Mouse (Mus musculus) lung, embryonic 16.5 days (tissue): Measurements from ENCODE around the gene Cfap43. TPM values are rescaled to one million over a fixed set of nuclear protein-coding genes. Genes with fewer than 3 reads are reported as not detected.

ENCODE experiments used
- ATAC-seq: fragments of 200-750 bp; cut with Nextera tagmentation; 2 replicates; pipeline ENCODE4 v1.8.0; 2017; ENCODE audit warnings: low read depth, mild to moderate bottlenecking, moderate library complexity
- H3K27ac ChIP-seq: fragments of 300-500 bp; sonication (generic); 2 replicates; pipeline ENCODE4 v1.5.1; 2014; ENCODE audit warnings: mild to moderate bottlenecking, control low read depth, low read length
- H3K27me3 ChIP-seq: fragments of 300-500 bp; sonication (generic); 2 replicates; pipeline ENCODE4 v1.6.1; 2014; ENCODE audit warnings: low read depth, low read length, mixed read lengths; ENCODE audit not compliant: control insufficient read depth, insufficient read depth
- H3K36me3 ChIP-seq: fragments of 300-500 bp; sonication (generic); 2 replicates; pipeline ENCODE4 v1.6.1; 2014; ENCODE audit warnings: low read length; ENCODE audit not compliant: control insufficient read depth, insufficient read depth
- H3K4me1 ChIP-seq: fragments of 300-500 bp; sonication (generic); replicated peaks from 2 replicates; pipeline ENCODE4 v1.6.1; 2014; ENCODE audit warnings: low read length, mixed read lengths; ENCODE audit not compliant: control insufficient read depth, insufficient read depth
- H3K4me2 ChIP-seq: fragments of 300-500 bp; sonication (generic); 2 replicates; pipeline ENCODE4 v1.6.1; 2014; ENCODE audit warnings: low read depth, low read length, control low read depth
- H3K4me3 ChIP-seq: fragments of 300-500 bp; sonication (generic); 2 replicates; pipeline ENCODE4 v1.5.1; 2014; ENCODE audit warnings: mild to moderate bottlenecking, low read length, control low read depth
- H3K9ac ChIP-seq: fragments of 300-500 bp; sonication (generic); 2 replicates; pipeline ENCODE4 v1.6.1; 2014; ENCODE audit warnings: low read length, control low read depth
- H3K9me3 ChIP-seq: fragments of 300-500 bp; sonication (generic); 2 replicates; pipeline ENCODE4 v1.6.1; 2016; ENCODE audit warnings: low read length; ENCODE audit not compliant: control insufficient read depth
- WGBS: fragments of 180-500 bp; shearing (Covaris S2); extraction: QIAGEN DNeasy Blood & Tissue Kit; methylation state at CpG from one replicate; pipeline ENCODE4 v1.1.7; 2014; 5-methylcytosine and 5-hydroxymethylcytosine counted together
- polyA plus RNA-seq: library from polyadenylated mRNA; unstranded; fragments of >200 nt; fragmentation: Nextera tagmentation; extraction: Ambion mirVana; gene quantifications from 2 replicates; pipeline ENCODE4 v1.2.1, GENCODE M21; 2015

Gene Cfap43
- polyA plus RNA-seq, 1 experiment from 2014 or later, result 1.7 TPM

DNA sequence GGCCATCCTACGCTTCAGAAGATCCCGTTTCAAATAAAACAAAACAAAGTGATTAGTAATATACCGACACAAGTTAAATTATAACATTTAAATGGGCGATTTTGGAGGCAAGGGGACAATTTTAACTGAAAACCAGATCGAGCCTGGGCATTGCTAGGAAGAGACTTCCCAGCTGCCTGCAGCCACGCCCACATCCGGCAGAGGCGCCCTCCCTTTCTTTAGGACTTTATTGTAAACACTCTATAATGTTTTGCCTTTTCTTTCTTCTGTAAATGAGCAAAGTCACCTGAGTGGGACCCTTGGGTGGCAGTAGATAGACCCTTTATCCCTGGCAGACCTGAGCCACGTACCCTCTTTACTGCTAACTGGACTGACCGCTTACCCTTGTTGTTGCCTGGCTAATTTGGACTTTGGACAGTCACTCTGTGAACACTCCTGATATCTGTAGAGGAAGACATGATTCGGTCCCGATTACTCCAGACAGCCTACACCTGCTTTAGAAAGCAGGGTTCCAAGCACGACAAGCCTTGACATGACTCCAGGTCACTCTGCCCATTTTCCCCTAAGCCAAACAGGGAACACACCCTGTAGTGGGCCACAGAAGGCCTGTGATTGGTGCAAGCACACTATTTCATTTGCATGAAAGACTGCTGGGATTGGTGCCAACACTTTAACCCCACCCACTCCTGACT lies 213.9 kb downstream of the Cfap43 start:
- ATAC-seq, result no peak
- Histone ChIP-seq H3K27me3 (no peaks in the 10 kb centered on the region), H3K36me3 (no peaks in the 10 kb centered on the region), H3K27ac (no peak overlapping the region), H3K9me3 (no peaks in the 10 kb centered on the region), H3K4me2 (no peak overlapping the region), H3K4me1 (no peaks in the 10 kb centered on the region), H3K4me3 (no peak overlapping the region), H3K9ac (no peak overlapping the region)
- WGBS, result 64% methylated on average over 13 of the region's 13 CpGs

DNA sequence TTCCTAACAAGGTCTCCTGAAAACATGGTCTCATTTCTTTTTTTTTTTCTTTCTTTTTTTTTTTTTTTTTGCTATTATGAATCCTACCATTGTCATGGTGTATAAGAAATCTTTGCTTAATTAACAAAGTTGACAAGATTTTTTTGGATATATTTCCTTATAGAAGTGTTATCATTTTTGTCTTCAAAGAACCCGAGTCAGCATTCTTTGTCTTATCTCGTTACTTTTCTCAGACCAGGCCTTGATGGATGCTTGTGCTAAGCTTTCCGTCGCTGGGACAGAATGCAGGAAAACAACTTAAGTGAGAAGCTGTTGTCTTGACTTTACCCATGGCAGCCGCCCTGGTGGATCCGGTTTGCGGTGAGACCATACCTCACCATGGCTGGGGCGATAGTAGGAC lies 218.6 kb downstream of the Cfap43 start:
- WGBS, result 74% methylated on average over 8 of the region's 8 CpGs
- H3K9ac ChIP-seq, result no peak overlapping the region
- no peaks in the 10 kb centered on the region for H3K27me3 ChIP-seq
- ATAC-seq, result no peak
- H3K4me3 ChIP-seq, result no peak overlapping the region
- no peaks in the 10 kb centered on the region for H3K36me3 ChIP-seq
- H3K4me1 ChIP-seq, result no peaks in the 10 kb centered on the region
- no peaks in the 10 kb centered on the region for H3K9me3 ChIP-seq
- no peak overlapping the region for H3K4me2 ChIP-seq
- no peak overlapping the region for H3K27ac ChIP-seq

DNA sequence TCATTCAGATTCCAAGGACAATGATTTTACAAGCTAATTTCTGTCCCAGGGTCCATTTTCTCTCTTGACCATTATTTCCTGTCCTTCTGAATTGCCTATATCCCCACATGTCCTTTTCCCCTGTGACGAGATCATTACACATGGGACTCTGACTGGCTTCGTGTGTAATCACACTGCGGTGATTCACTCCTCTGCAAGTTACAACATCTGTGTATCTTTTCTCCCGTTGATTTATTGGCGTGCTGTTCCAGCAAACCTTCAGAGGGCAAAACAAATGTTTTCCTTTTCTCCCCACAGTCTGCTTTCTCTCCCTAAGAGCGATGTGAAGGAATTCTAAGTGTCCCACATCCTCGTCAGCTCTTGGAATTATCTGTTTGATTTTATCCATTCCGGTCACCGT lies 219.3 kb downstream of the Cfap43 start:
- Histone ChIP-seq H3K36me3 (no peaks in the 10 kb centered on the region), H3K9me3 (no peaks in the 10 kb centered on the region), H3K27ac (no peak overlapping the region), H3K4me1 (no peaks in the 10 kb centered on the region), H3K27me3 (no peaks in the 10 kb centered on the region), H3K9ac (no peak overlapping the region), H3K4me3 (no peak overlapping the region), H3K4me2 (no peak overlapping the region)
- WGBS, result 30% methylated on average over 9 of the region's 9 CpGs
- no peak for ATAC-seq

DNA sequence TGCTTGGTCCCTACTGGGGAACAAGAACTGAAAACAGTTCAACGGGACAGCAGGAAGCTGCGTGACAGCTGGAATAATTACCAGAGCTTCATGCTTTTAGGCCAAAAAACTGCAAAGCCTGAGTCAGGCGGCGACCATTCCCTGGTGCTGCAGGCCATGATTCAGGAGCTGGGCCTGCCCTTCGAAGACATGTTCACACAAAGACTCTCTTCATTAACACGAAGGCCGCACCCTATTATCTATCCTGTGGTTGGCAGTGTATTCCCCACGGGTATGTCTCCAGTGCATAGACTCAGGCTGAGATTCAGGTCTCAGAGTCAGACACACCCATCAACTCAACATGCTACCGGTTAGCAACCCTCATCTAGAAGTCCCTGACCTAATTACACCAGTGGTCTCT lies 220.8 kb downstream of the Cfap43 start:
- WGBS, result 77% methylated on average over 9 of the region's 9 CpGs

DNA sequence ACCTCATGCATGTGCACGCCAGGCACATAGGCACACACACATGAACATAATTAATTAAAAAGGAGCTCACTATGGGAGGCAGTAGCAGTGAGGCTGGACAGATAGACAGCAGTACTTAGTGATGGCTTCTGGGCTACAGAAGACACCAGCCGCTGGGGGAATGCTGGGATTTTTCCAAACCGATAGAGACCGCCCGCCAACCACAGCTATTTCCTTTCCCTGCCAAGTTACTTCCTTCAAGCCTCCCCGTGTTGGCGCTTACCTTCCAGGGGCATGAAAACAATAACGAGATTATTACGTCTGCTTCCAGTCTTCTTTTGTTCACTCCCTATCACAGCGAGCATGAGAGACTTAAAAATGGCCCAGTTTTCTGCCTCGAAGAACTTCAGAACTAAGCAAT lies 222.0 kb downstream of the Cfap43 start:
- Histone ChIP-seq H3K9ac (no peak overlapping the region), H3K27me3 (no peaks in the 10 kb centered on the region), H3K9me3 (no peaks in the 10 kb centered on the region), H3K4me2 (no peak overlapping the region), H3K4me1 (no peaks in the 10 kb centered on the region), H3K27ac (no peak overlapping the region), H3K36me3 (no peaks in the 10 kb centered on the region), H3K4me3 (no peak overlapping the region)
- WGBS, result 91% methylated on average over 11 of the region's 11 CpGs
- no peak for ATAC-seq

More for the DNA sequence above, 220.8 kb downstream of the Cfap43 start:
- Histone ChIP-seq H3K27me3 (no peaks in the 10 kb centered on the region), H3K4me3 (no peak overlapping the region), H3K9me3 (no peaks in the 10 kb centered on the region), H3K4me1 (no peaks in the 10 kb centered on the region), H3K36me3 (no peaks in the 10 kb centered on the region), H3K9ac (no peak overlapping the region), H3K27ac (no peak overlapping the region), H3K4me2 (no peak overlapping the region)
- no peak for ATAC-seq

DNA sequence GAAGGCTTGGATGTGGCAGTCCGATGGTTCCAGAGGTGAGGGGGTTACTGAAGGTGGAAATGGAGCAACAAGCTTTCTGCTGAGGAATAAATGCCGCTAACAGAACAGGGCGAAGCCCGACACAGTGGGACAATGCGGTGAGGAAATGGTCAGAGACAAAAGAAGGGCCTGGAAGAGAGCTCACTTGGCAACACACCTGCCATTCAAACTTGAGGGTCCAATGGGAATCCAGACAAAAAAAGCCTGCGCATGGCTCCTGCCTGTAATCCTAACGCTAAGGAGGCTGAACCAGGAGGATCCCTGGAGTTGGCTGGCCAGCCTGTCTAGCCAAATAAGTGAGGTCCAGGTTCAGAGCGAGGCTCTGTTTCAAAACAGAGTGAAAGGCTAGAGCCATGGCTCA lies 222.7 kb downstream of the Cfap43 start:
- H3K27ac ChIP-seq, result no peak overlapping the region
- ATAC-seq, result no peak

DNA sequence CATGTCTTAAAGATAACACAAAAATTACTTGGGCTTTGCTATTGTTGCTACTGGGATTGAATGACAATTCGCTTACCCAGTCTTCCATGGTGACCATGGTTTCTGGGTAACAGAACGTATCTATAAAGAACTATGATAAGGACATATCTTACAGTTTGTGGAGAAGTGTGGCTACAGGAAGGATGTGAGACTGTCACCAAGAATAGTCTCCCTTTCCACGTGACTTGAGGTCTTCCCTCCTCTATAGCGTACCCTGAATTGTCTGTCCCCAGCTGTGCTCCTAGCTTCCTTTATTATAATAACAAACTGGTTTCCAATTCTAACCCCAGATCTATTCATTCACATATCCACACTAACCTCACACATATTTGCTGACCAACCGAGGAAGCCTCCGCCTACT lies 223.4 kb downstream of the Cfap43 start:
- Histone ChIP-seq H3K4me1 (no peaks in the 10 kb centered on the region), H3K4me3 (no peak overlapping the region)
- 82% methylated on average over 6 of the region's 6 CpGs for WGBS

More for the DNA sequence above, 222.7 kb downstream of the Cfap43 start:
- Histone ChIP-seq H3K9ac (no peak overlapping the region), H3K27me3 (no peaks in the 10 kb centered on the region), H3K4me3 (no peak overlapping the region), H3K4me2 (no peak overlapping the region), H3K36me3 (no peaks in the 10 kb centered on the region), H3K9me3 (no peaks in the 10 kb centered on the region), H3K4me1 (no peaks in the 10 kb centered on the region)
- WGBS, result 90% methylated on average over 8 of the region's 8 CpGs

DNA sequence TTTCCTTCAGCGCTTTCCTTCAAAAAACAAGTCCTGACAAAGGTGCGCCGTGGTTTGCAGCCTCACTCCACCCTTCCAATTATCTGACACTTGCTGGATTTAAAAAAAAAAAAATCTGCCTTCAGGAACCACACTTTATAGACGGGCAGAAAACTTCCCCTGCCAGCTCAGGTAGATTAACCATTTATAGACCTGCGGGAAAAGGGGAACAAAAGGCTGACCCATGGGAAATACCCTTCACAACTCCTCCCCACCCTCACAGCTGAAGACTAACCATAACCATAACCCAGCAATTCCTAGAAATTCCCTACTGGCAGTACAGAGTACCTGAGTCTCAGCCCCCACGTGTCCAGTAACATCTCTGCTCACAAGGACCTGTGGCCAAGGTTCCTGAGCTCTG lies 227.1 kb downstream of the Cfap43 start, which contains the start of gene Col17a1:
TSS of gene Col17a1 (minus strand) at position 101 of the 400 bp plus-strand sequence.
- H3K9ac ChIP-seq, result no peak within 1 kb of the TSS

More for the DNA sequence above, 223.4 kb downstream of the Cfap43 start:
- Histone ChIP-seq H3K9ac (no peak overlapping the region), H3K9me3 (no peaks in the 10 kb centered on the region), H3K27me3 (no peaks in the 10 kb centered on the region), H3K27ac (no peak overlapping the region), H3K4me2 (no peak overlapping the region), H3K36me3 (no peaks in the 10 kb centered on the region)
- ATAC-seq, result no peak

DNA sequence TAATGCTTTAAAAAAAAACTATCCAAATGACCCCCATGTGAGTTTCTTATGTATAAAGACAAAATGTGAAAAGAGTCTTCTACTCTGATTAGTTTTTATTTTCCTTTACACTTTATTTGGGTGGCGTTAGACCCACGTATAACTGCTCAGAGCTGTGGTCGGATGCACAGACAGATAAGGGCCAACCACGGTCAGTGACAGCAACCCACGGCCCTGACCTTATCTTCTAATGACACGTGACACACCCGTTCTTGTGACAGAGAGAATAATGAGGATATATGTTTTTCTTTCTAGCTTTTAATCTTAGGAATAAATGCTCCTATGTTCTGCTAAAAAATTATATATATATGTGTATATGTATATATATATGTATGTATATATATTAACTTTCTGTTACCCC lies 229.5 kb downstream of the Cfap43 start:
- Histone ChIP-seq H3K4me1 (no peaks in the 10 kb centered on the region), H3K9ac (no peak overlapping the region), H3K27me3 (no peaks in the 10 kb centered on the region), H3K4me3 (no peak overlapping the region), H3K9me3 (no peaks in the 10 kb centered on the region), H3K27ac (no peak overlapping the region), H3K4me2 (no peak overlapping the region), H3K36me3 (no peaks in the 10 kb centered on the region)
- 66% methylated on average over 7 of the region's 7 CpGs for WGBS
- ATAC-seq, result no peak

More for the DNA sequence above, 227.1 kb downstream of the Cfap43 start, which contains the start of gene Col17a1:
- Histone ChIP-seq H3K4me2 (no peak within 1 kb of the TSS), H3K36me3 (no peaks in the 10 kb centered on the region), H3K27ac (no peak within 1 kb of the TSS), H3K4me1 (no peaks in the 10 kb centered on the region), H3K27me3 (no peaks in the 10 kb centered on the region), H3K9me3 (no peaks in the 10 kb centered on the region), H3K4me3 (no peak within 1 kb of the TSS)
- WGBS, result 65% methylated on average over 6 of the region's 6 CpGs
- no peak for ATAC-seq
